Mouse (Mus musculus) forebrain, embryonic 14.5 days (tissue): Measurements from ENCODE around the gene Zbtb39. TPM values are rescaled to one million over a fixed set of nuclear protein-coding genes. Genes with fewer than 3 reads are reported as not detected.
A peak's percentile ranks its signal among the peaks of the same experiment; 100 is the strongest.

Experiments
- ATAC-seq: fragments of 200-750 bp; cut with Nextera tagmentation; 2 replicates; pipeline ENCODE4 v1.8.0; 2017; ENCODE audit warnings: mild to moderate bottlenecking, moderate library complexity
- DNase-seq: peaks from one replicate; pipeline ENCODE4 v3.0.0-alpha.2; 2015; ENCODE audit warnings: low spot score
- H3K27ac ChIP-seq: fragments of 300-500 bp; sonication (generic); 2 replicates; pipeline ENCODE4 v1.5.1; 2014; ENCODE audit warnings: low read depth, mild to moderate bottlenecking, control low read depth, low read length, moderate library complexity
- H3K27me3 ChIP-seq: fragments of 300-500 bp; sonication (generic); replicated peaks from 2 replicates; pipeline ENCODE4 v1.6.1; 2014; ENCODE audit warnings: low read length, control low read depth, mixed read lengths; ENCODE audit not compliant: control insufficient read depth, insufficient read depth
- H3K36me3 ChIP-seq: fragments of 300-500 bp; sonication (generic); 2 replicates; pipeline ENCODE4 v1.6.1; 2014; ENCODE audit warnings: low read length, control low read depth; ENCODE audit not compliant: control insufficient read depth, insufficient read depth
- H3K4me1 ChIP-seq: fragments of 300-500 bp; sonication (generic); 2 replicates; pipeline ENCODE4 v1.6.1; 2014; ENCODE audit warnings: antibody characterized with exemption, low read length, control low read depth; ENCODE audit not compliant: control insufficient read depth, insufficient read depth
- H3K4me2 ChIP-seq: fragments of 300-500 bp; sonication (generic); 2 replicates; pipeline ENCODE4 v1.6.1; 2014; ENCODE audit warnings: mild to moderate bottlenecking, control low read depth, low read length
- H3K4me3 ChIP-seq: fragments of 300-500 bp; sonication (generic); 2 replicates; pipeline ENCODE4 v1.5.1; 2014; ENCODE audit warnings: low read depth, low read length, control low read depth
- H3K9ac ChIP-seq: fragments of 300-500 bp; sonication (generic); 2 replicates; pipeline ENCODE4 v1.6.1; 2014; ENCODE audit warnings: mild to moderate bottlenecking, low read length, control low read depth, moderate library complexity
- H3K9me3 ChIP-seq: fragments of 300-500 bp; sonication (generic); replicated peaks from 2 replicates; pipeline ENCODE4 v1.6.1; 2016; ENCODE audit warnings: low read length, control low read depth, mixed read lengths; ENCODE audit not compliant: control insufficient read depth
- WGBS: fragments of 180-500 bp; shearing (Covaris S2); extraction: QIAGEN DNeasy Blood & Tissue Kit; methylation state at CpG from one replicate; pipeline ENCODE4 v1.1.7; 2014; 5-methylcytosine and 5-hydroxymethylcytosine counted together
- polyA plus RNA-seq: library from polyadenylated mRNA; unstranded; fragments of >200 nt; fragmentation: Nextera tagmentation; extraction: Ambion mirVana; gene quantifications from 2 replicates; pipeline ENCODE4 v1.2.1, GENCODE M21; 2014

Gene Zbtb39
- polyA plus RNA-seq, 1 experiment from 2014 or later, result 5.0 TPM

DNA sequence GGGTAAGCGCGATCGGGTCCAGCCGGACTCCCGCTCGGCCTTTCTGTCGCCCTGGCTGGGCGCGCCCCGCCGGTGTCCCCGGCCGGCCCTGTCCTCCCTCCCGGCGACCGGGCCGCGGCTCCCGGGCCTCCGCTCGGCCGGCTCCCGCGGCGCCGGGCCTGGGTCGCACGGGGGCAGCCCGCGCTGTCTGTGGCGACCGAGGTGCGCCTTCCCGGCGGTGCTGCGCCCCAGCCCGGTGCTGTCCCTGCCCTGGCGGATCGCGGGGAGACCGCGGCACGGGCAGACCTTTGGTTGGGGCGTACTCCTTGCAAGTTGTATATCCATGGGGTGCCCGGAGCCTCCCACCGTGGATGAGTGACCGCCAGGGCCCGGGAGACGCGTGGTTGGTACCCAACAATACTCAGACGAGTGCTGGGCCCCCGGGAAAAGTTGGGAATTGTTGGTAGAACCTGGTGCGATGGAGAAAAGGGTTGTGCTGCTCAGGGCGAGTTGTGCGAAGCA, 373 bp downstream of the Zbtb39 start:
- ATAC-seq (peak; percentile 69), DNase-seq (peak; percentile 33)
- WGBS, result 1% methylated on average over 47 of the region's 55 CpGs
- peak overlapping the region; percentile 85 for H3K4me3 ChIP-seq
- H3K27me3 ChIP-seq, result no peaks in the 10 kb centered on the region
- no peaks in the 10 kb centered on the region for H3K9me3 ChIP-seq
- H3K36me3 ChIP-seq, result peaks cover 35% of the 10 kb centered on the region
- H3K9ac ChIP-seq, result peak overlapping the region; percentile 96
- peaks cover 9% of the 10 kb centered on the region for H3K4me1 ChIP-seq
- peak overlapping the region; percentile 68 for H3K4me2 ChIP-seq
- H3K27ac ChIP-seq, result peak overlapping the region; percentile 79

DNA sequence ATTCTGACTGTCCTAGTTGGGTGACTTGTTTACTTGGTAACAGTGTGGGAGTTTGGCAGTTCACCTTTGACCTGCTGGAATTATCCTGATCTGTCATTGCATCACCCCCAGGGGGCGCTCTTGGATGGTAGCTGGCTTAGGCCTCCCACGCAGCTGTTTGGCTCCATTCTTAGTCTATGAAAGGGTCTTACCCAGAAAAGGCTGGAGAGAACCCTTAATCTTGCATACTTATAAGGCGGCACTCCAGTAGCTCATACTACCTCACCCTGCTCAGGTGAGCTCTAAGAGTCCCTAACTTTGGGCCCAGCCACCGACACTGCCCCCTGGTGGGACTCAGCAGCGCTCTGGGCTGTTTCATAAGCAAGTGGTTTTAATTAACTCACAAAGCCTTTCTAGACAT, 5.3 kb downstream of the Zbtb39 start:
- DNase-seq, result peak; percentile 38

DNA sequence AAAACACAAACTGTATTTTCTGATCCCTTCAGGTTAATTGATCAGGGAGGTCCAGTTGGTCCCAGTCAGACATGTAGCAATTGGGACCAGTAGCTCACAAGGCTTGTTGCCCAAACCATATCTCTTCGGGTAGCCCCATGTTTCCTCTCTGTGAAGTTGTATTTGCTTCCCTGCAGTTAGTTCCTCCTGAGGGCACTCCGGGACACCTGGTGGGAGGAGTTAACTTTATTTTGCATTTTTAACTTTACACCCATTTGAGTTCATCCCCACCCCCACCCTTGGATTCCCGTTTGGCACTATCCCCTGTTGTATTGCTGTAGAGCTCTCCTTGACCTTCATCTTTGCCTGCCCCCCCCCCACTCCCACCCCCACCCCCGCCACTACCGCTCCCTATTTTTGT, 6.5 kb downstream of the Zbtb39 start:
- no peak overlapping the region for H3K9ac ChIP-seq
- H3K4me2 ChIP-seq, result no peak overlapping the region
- ATAC-seq (no peak), DNase-seq (no peak)
- no peaks in the 10 kb centered on the region for H3K27me3 ChIP-seq
- H3K4me1 ChIP-seq, result peaks cover under 1% of the 10 kb centered on the region; the same call in 1 of the 2 replicates
- 77% methylated on average over 5 of the region's 5 CpGs for WGBS
- H3K27ac ChIP-seq, result no peak overlapping the region
- H3K36me3 ChIP-seq, result peaks cover 72% of the 10 kb centered on the region
- H3K4me3 ChIP-seq, result no peak overlapping the region
- no peaks in the 10 kb centered on the region for H3K9me3 ChIP-seq

More for the DNA sequence above, 5.3 kb downstream of the Zbtb39 start:
- Histone ChIP-seq H3K9ac (no peak overlapping the region), H3K27ac (no peak overlapping the region), H3K4me2 (no peak overlapping the region), H3K27me3 (no peaks in the 10 kb centered on the region), H3K36me3 (peaks cover 72% of the 10 kb centered on the region), H3K4me1 (peaks cover 9% of the 10 kb centered on the region), H3K4me3 (no peak overlapping the region), H3K9me3 (no peaks in the 10 kb centered on the region)
- peak; percentile 47; the same call in 1 of the 2 replicates for ATAC-seq
- 65% methylated on average over 5 of the region's 5 CpGs for WGBS

DNA sequence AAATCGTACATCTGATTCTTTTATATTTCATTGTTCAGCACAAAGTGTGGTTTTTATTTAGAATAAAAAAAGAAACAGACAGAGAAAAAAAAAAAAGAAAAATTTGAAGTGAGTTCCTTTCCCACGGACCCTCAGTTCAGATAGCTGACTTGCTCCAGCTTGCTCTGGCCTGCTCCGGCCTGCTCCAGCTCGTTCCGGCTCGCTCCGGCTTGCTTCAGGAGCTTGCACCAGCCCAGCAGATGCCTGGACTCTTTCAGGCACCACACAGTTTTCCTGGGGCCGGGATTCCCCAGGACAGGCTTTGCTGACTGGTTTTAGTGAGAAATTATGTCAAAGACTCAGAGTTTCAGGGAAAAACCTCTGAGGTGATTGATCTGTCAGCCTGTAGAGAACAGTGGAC, 7.9 kb downstream of the Zbtb39 start:
- DNase-seq, result no peak
- Histone ChIP-seq H3K9ac (no peak overlapping the region), H3K9me3 (no peaks in the 10 kb centered on the region), H3K36me3 (peaks cover 62% of the 10 kb centered on the region), H3K4me2 (no peak overlapping the region), H3K27me3 (no peaks in the 10 kb centered on the region), H3K27ac (no peak overlapping the region), H3K4me3 (no peak overlapping the region), H3K4me1 (no peaks in the 10 kb centered on the region)
- WGBS, result 93% methylated on average over 8 of the region's 8 CpGs
- no peak for ATAC-seq

DNA sequence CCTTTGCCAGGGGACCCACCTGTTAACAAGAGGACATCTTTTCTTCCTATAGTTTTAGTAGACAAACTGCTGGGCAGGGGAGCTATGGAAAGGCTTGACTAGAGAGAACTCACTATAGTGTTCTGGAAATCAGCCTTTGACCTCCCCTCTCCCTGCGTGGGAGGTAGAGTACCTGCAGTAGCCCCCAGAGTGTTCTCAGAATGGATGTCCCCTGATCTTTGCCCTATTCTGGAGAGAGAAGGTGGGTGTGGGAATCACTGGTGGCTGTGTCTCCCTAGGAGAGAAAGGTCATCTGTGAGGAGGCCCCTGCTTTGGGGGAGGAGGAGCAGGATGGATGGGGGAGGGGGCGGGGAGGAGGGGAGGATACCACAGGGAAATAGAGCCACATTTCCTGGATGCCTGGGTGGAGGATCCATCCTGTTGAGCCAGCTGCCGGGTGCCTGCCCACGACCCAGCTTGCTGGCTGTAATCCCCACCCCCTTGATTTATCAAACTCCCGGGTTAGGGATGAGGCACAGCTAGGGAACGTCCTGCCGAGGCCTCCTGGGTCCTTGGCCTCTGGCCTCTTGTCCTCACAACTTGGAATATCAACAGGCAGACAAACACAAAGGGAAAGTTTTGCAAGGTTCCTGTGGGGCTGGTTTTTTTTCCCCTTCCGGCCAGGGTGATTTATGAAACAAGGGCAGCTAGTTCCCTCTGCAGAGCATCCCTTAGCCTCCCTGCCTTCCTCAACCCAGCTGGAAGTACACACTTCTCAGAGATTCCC, 9.7 kb downstream of the Zbtb39 start:
- no peak for ATAC-seq
- WGBS, result 32% methylated on average over 8 of the region's 8 CpGs
- Histone ChIP-seq H3K4me1 (no peaks in the 10 kb centered on the region), H3K4me3 (no peak overlapping the region), H3K9ac (no peak overlapping the region), H3K27ac (no peak overlapping the region), H3K36me3 (peaks cover 44% of the 10 kb centered on the region), H3K4me2 (no peak overlapping the region), H3K27me3 (no peaks in the 10 kb centered on the region), H3K9me3 (no peaks in the 10 kb centered on the region)
- DNase-seq, result no peak

DNA sequence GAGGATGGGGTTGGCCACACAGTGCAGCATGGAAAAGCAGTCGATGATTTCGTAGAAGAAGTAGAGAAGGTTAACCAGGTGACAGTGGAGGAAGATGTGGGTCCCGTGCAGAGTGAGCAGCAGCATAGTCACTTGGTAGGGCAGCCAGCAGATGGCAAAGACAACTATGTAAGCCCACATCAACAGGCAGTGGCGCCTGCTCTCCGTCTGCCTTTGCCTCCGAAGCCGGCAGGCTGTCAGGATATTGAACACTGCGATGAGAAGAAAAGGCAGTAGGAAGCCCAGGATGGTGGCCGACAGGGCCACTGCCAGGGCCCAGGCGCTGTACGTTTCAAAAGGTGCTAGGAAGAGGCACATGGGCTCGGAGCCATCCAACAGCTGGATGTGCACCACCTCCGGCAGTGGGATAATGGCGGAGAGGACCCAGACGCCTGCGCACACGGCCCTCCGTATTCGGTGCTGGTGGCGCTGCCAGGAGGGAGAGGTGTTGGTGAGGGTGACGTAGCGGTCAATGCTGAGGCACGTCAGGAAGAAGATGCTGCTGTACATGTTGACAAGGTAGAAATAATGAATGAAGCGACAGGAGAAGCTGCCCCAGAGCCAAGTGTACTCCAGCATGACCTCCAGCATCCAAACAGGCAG, 10.9 kb downstream of the Zbtb39 start:
- no peak for ATAC-seq
- Histone ChIP-seq H3K4me2 (peak overlapping the region; percentile 33), H3K27me3 (no peaks in the 10 kb centered on the region), H3K27ac (no peak overlapping the region), H3K36me3 (peaks cover 32% of the 10 kb centered on the region), H3K9me3 (no peaks in the 10 kb centered on the region), H3K4me3 (no peak overlapping the region), H3K4me1 (no peaks in the 10 kb centered on the region), H3K9ac (0 out of 2 replicates have a peak overlapping the region, but pooled peaks have one; percentile 21)
- 52% methylated on average over 24 of the region's 24 CpGs for WGBS
- no peak for DNase-seq

DNA sequence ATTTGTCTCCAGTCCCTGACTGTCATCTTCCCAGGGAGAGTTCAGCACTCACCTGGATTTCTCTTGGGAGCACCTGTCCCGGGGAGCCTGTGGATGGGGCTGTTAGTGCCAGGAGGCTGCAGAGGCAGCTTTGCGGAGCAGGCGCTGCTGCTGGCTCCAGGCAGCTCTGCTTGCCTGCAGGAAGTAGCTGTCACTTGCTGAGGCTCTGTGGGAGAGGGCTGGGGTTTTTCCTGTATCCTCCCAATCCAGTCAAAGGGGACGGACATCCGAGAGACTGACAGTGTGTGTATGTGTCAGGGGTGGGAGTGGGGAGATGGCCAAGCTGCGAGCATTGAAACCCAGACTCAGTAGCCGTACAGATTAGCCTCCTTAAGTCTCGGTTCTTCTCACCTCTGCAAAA, 12.2 kb downstream of the Zbtb39 start, which contains the start of gene Gpr182:
Gpr182 (minus strand) TSS at position 185 of the 400 bp plus-strand sequence.
- ATAC-seq, result no peak
- Histone ChIP-seq H3K9ac (no peak within 1 kb of the TSS), H3K36me3 (peaks cover 20% of the 10 kb centered on the region), H3K4me3 (no peak within 1 kb of the TSS), H3K9me3 (no peaks in the 10 kb centered on the region), H3K27ac (no peak within 1 kb of the TSS), H3K4me1 (no peaks in the 10 kb centered on the region), H3K27me3 (no peaks in the 10 kb centered on the region), H3K4me2 (no peak within 1 kb of the TSS)
- 67% methylated on average over 8 of the region's 8 CpGs for WGBS
- no peak for DNase-seq

DNA sequence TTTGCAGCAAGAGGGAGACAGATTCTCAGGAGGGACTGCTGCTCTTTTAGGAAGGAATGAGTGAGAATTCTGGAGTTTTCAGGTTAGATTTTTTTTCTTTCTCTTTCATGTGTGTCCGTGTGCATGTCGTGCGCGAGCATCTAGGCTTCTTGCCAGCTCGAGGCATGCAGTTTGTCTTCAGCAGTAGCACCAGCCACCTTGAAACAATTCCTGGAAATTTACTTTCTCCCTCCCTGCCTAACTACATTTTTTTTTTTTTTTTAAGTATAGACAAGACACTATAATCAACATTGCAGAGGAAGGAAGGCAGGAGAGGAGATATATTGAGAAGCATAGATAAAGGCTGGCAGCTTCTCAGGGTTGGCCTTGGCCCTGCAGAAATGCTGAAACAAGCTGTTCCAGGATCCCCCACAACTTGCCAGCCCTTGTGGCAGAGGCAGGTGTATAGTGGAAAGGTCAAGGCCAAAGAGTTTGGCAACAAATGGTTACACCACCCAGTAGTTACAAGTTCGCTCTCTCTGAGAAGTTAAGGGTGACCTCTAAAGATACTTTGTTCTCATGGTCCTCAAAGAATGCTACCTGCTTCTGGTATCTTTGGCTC, 15.3 kb downstream of the Zbtb39 start:
- DNase-seq (no peak), ATAC-seq (no peak)
- H3K27me3 ChIP-seq, result no peaks in the 10 kb centered on the region
- WGBS, result 74% methylated on average over 6 of the region's 6 CpGs
- H3K4me1 ChIP-seq, result no peaks in the 10 kb centered on the region
- no peak overlapping the region for H3K4me2 ChIP-seq
- no peak overlapping the region for H3K27ac ChIP-seq
- no peaks in the 10 kb centered on the region for H3K9me3 ChIP-seq
- no peak overlapping the region for H3K4me3 ChIP-seq
- no peaks in the 10 kb centered on the region for H3K36me3 ChIP-seq
- H3K9ac ChIP-seq, result no peak overlapping the region
